Mouse (Mus musculus): ENCODE measurements around the gene Fam19a5. TPM values are rescaled to one million over a fixed set of nuclear protein-coding genes. Genes with fewer than 3 reads are reported as not detected.

Fam19a5 gene
- total RNA-seq, 2 experiments from 2014 or later = 114 to 116 TPM

GRCm38 (mm10) chr15:87703334-87703733 lies 159.2 kb downstream of the Fam19a5 start:
- DNase-seq (ENCODE audit: low spot score in 2 of 2) = no peak
- intact Hi-C loops (cut with DNase I) = no loop called here

- DNase-seq (ENCODE audit: low spot score in 2 of 2) = no peak
- intact Hi-C loops (cut with DNase I) = no loop called here
Observed at GRCm38 (mm10) chr15:87711790-87712189, 167.7 kb downstream of the Fam19a5 start.

- intact Hi-C loops (cut with DNase I) = no loop called here
Observed at GRCm38 (mm10) chr15:87712221-87712620, 168.1 kb downstream of the Fam19a5 start.

GRCm38 (mm10) chr15:87715037-87715676 lies 171.1 kb downstream of the Fam19a5 start:
- DNase-seq (ENCODE audit: low spot score in 2 of 2) = peak in 1 of 2 experiments; percentile 26
- intact Hi-C loops (cut with DNase I) = no loop called here

More at GRCm38 (mm10) chr15:87712221-87712620, 168.1 kb downstream of the Fam19a5 start:
- DNase-seq (ENCODE audit: low spot score in 2 of 2) = no peak

GRCm38 (mm10) chr15:87717056-87717455 lies 173.0 kb downstream of the Fam19a5 start:
- no peak for DNase-seq (ENCODE audit: low spot score in 2 of 2)
- intact Hi-C loops (cut with DNase I) = no loop called here

- no peak for DNase-seq (ENCODE audit: low spot score in 2 of 2)
- intact Hi-C loops (cut with DNase I) = no loop called here
Observed at GRCm38 (mm10) chr15:87723455-87723986, 179.4 kb downstream of the Fam19a5 start.

- intact Hi-C loops (cut with DNase I) = no loop called here
Observed at GRCm38 (mm10) chr15:87726657-87727236, 182.6 kb downstream of the Fam19a5 start.

GRCm38 (mm10) chr15:87736345-87736744 lies 192.2 kb downstream of the Fam19a5 start:
- no peak for DNase-seq (ENCODE audit: low spot score in 2 of 2)
- intact Hi-C loops (cut with DNase I) = no loop called here

More at GRCm38 (mm10) chr15:87726657-87727236, 182.6 kb downstream of the Fam19a5 start:
- DNase-seq (ENCODE audit: low spot score in 2 of 2) = no peak

GRCm38 (mm10) chr15:87755482-87755881 lies 211.4 kb downstream of the Fam19a5 start:
- intact Hi-C loops (cut with DNase I) = no loop called here
- DNase-seq (ENCODE audit: low spot score in 2 of 2) = no peak

GRCm38 (mm10) chr15:87765876-87766275 lies 221.8 kb downstream of the Fam19a5 start:
- intact Hi-C loops (cut with DNase I) = no loop called here

GRCm38 (mm10) chr15:87773955-87774354 lies 229.9 kb downstream of the Fam19a5 start:
- DNase-seq (ENCODE audit: low spot score in 2 of 2) = no peak

More at GRCm38 (mm10) chr15:87765876-87766275, 221.8 kb downstream of the Fam19a5 start:
- no peak for DNase-seq (ENCODE audit: low spot score in 2 of 2)

GRCm38 (mm10) chr15:87783331-87783730 lies 239.2 kb downstream of the Fam19a5 start:
- intact Hi-C loops (cut with DNase I) = no loop called here
- DNase-seq (ENCODE audit: low spot score in 2 of 2) = no peak

More at GRCm38 (mm10) chr15:87773955-87774354, 229.9 kb downstream of the Fam19a5 start:
- intact Hi-C loops (cut with DNase I) = no loop called here

GRCm38 (mm10) chr15:87789671-87790070 lies 245.6 kb downstream of the Fam19a5 start:
- DNase-seq (ENCODE audit: low spot score in 2 of 2) = no peak
- intact Hi-C loops (cut with DNase I) = no loop called here

- intact Hi-C loops (cut with DNase I) = no loop called here
- DNase-seq (ENCODE audit: low spot score in 2 of 2) = no peak
Observed at GRCm38 (mm10) chr15:87793661-87794060, 249.6 kb downstream of the Fam19a5 start.

- intact Hi-C loops (cut with DNase I) = no loop called here
- no peak for DNase-seq (ENCODE audit: low spot score in 2 of 2)
Observed at GRCm38 (mm10) chr15:87796571-87796970, 252.5 kb downstream of the Fam19a5 start.

Small RNA genes within 50 kb of the gene (microRNA-seq; reads per million reads assigned to microRNA genes)
- not detected for gene Mir6393

Measured in left cerebral cortex, postnatal 36 days (tissue).